Mouse (Mus musculus) left cerebral cortex, adult 18-20 months (tissue): ENCODE measurements around the gene Apip. TPM values are rescaled to one million over a fixed set of nuclear protein-coding genes. Genes with fewer than 3 reads are reported as not detected.

Source experiments
- DNase-seq, 2 experiments: peaks; one replicate each; pipeline ENCODE4 v3.0.0; 2021 to 2022; ENCODE audit warnings: low spot score in 2 of 2, mixed read lengths in 1 of 2
- long read RNA-seq, 2 experiments: library from polyadenylated mRNA; stranded (forward); transcript quantifications; one replicate each; pipeline ENCODE4 v2.0.0; 2021
- total RNA-seq, 2 experiments: library from RNA; stranded (reverse); gene quantifications; 2 replicates each; pipeline ENCODE4 v1.2.3; 2021

Apip gene
- total RNA-seq = 10 to 100 TPM; 19.1 to 19.5 TPM
- long read RNA-seq, experiment 1, transcript Apip-201 (7 exons, 919 nt) = major isoform, 7 of 25 reads
- long read RNA-seq, experiment 1, partial matches to known transcripts = 11 of 25 reads
- long read RNA-seq, experiment 1, other reads (novel, unspliced or antisense) = 4 of 25 reads
- long read RNA-seq, experiment 2, transcript Apip-201 (7 exons, 919 nt) = major isoform, 7 of 17 reads
- long read RNA-seq, experiment 2, partial matches to known transcripts = 4 of 17 reads
- long read RNA-seq, experiment 2, other reads (novel, unspliced or antisense) = 3 of 17 reads

DNA sequence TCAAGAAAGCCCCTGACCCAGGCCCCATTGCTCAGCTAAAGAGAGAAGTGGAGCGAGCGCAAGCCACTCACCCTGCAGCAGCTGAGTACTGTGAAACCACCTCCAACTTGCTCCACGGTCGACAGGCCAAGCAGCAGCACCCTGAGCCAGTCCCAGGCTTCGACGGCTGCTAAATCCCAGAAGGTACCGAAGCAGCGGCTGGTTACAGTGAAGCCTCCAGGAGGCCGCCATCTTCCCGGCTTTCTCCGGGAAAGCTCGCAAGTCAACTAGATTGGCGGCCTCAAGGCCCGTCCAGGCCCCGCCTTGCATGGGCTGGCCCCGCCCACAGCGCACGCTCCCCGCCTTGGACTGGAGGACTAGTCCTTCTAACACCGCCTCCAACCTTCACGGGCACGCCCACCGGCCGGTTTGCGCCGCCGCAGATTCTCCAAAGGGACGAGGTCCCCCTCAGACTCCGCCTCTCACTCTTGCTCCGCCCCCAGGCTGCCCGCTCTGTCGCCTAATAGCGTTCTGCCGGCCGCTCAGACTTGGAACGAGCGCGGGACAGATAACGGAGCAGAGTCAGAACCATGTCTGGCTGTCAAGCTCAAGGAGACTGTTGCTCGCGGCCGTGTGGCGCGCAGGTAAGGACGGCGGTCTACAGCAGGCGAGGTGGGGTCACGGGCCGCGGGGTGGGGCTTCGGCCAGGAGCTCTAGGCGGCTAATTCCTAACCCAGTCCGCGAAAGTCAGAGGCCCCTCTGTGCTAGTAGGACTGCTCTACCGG lies at the start of gene Apip, which contains the start of gene Pdhx:
Gene Apip, plus strand, starts transcription at position 457 of the 764 bp plus-strand sequence.
Gene Pdhx, minus strand, starts transcription at position 295 of the 764 bp plus-strand sequence.
- peak; percentile 100 for DNase-seq

GRCm38 (mm10) chr2:103037831-103038230 lies 35.6 kb upstream of the Apip start:
- no peak for DNase-seq

GRCm38 (mm10) chr2:103040896-103041295 lies 32.6 kb upstream of the Apip start:
- no peak for DNase-seq

DNA sequence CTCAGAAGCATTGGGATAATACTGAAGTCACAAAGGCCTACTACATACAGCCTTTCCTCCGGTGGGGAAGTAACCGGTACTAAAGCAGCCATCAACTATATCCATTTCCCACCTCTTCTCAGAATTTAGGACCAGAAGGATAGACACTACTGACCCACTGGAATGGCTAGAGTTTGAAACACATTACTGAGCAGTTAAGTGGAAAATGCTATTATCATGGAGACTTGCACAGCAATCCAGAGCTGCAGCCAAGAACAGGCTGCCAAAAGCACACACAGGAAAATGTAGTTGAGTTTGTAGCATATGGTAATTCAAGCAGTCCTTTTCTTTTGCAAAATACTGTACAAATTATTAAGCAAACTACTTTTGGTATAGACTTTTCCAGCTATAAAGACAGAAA lies 28.2 kb upstream of the Apip start:
- DNase-seq = no peak

DNA sequence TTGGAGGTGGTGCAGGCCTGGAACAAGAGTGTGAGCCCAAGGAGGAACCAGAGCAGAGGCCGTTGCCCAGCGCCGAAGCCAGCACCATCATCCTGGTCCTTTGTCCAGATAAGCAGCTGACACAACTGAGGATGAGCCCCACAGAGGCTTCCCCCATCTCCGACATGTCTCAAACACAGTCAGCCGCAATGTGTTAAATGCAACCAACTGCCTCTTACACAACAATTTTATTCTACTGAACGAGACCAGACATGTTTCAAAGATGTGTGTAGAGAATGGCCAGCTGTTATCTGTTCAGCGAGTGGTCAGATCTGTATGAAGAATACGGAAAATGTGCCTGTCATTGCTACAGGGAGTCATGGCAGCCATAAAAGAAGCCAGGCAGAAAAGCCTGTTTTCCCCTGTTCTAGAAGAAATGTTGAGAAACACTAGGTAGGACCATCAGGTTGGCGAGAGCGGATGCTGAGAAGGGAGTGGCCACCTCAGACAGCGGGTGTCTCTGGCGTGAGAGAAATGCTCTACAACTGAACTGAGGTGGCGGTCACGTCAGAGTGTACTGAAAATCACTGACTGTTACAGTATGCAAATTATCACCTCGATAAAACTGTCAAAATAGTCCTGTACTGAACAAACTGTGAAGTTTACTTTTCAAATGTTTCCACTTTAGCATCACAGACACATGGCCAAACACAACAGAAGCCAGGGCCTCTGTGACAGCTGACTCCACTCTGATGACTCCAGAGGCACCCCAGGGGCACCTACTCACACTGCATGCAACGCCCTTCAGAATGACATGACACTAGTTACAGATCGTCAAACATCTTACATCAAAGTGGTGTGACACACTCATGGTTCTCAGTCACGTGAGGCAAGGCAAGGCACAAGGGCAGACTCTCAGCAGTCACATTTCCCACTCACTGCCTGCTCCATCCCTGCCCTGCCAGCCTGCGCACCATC lies 21.3 kb upstream of the Apip start:
- DNase-seq = no peak

DNA sequence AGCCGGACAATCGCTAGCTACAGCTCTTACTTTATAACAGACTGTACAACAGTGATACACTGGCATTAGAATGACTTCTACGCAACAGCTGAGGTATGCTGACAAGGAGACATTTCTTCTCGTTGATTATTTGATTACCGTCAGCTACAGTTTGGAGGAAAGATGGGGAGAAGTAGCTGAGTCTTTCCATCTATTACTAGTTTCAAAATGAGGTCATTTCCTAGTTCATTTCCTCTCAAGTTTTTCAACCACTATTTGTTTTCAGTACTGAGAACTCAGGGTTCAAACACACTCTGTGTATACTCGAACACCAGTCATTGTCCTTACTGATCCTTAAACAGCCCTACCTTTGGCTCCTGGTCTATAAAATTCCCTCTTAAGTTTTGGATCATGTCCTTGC lies 17.7 kb upstream of the Apip start:
- DNase-seq = no peak

- no peak for DNase-seq
These were observed 15.2 kb upstream of the Apip start for GRCm38 (mm10) chr2:103058266-103058665.

DNA sequence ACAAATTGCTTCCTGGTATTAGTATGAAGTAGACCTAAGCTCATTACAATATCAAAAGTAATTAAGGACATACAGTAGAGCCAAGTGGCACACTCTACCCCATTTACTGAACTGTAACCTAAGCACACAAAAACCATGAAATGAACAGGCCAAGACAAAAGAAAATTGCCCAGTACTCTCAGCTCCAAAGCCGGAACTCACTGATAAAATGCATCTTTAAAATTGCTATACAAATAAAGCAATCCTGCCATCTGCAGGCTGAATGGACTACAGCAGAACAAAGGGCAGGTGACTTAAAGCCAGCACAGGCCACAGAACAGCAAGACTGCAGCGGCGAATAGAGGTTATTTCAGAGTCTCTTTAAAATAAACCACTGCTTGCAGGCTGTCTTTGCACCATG lies 10.6 kb upstream of the Apip start:
- DNase-seq = peak; percentile 14 to 25

DNA sequence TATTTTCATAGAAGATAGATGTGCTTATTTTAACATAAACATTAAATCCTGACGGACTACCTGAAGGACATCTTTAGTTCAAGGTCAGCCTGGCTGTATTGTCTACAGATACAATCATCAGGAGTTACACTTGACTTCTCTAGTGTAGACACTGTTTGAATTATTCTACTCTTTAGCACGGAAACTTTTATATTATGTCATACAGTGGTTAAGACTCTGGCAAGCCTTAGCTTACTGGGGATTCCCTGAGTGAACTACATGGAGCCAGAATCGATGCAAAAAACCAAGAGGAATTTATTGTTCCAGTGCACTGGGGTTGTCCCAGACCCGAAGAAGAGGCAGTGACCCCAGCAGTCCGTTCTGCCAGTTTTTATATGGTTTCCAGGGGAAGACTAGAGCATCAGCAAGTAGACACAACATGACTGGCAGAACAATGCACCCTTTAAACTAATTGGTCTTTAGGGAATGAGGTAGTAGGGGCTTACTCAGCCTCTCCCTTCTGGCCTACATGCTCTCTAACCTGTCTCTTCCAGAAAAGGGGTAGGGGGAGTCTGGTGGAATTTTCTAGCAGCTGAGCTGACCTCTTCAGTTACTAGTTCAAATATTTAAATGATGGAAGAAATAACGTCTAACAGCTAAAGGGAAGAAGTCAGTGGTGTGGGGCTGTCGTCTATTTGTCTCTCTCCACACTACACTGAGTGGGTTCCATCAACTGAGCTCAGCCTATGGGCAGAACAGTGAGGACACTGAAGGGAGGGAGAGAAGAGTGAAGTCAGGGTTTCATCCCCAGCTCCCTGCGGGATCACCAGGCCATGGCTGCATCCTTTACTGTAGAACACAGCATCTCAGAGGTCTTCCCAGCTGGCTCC lies 6.6 kb upstream of the Apip start:
- no peak for DNase-seq

GRCm38 (mm10) chr2:103067552-103068207 lies 5.8 kb upstream of the Apip start:
- no peak for DNase-seq

- no peak for DNase-seq
These were observed 4.9 kb upstream of the Apip start for GRCm38 (mm10) chr2:103068602-103069001.

DNA sequence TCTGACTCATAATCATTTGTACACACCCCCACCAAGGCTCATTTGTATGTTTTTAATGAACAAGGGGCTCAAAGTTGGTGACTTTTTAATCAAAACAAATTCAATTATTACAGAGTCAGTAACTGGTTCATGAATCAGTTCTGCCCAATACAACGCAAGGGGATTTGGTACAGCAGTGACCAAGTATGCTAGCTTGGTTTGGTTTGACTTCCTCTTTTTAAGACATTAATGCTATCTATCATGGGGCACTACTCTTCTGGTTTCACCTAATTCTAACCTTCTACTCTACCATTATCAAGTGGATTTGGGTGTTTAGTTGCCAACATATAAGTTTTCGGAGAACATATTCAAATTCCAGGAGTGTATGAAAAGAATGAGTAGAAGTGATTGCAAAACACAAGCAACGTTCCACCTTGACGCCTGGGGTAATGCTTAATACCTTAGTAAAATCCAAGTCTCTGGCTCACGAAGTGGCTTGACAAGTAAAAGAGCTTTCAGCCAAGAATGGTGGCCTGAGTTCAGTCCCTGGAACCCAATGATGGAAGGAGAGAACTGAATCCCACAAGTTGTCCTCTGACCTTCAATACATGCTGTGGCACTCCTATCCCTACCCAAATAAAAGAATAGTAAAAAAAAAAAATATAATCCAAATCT lies 3.6 kb upstream of the Apip start:
- no peak for DNase-seq

- DNase-seq = no peak
These were observed 2.9 kb upstream of the Apip start for GRCm38 (mm10) chr2:103070586-103070985.

DNA sequence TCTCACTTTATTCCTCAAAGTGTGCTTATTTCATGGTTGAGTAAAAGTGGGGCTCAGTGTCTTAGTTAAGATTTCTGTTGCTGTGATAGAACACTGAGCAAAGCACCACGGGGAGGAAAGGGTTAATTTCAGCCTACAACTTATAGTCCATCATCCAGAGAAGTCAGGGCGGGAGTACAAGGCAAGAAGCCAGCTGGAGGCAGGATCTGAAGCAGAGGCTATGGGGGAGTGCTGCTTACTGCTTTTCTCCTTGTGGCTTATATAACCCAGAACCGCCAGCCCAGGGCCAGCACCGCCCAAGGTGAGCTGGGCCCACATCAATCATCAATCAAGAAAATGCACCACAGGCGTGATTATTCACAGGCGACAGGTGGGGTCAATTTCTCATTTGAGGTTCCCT lies 7.6 kb downstream of the Apip start:
- DNase-seq = peak; percentile 14 to 42

DNA sequence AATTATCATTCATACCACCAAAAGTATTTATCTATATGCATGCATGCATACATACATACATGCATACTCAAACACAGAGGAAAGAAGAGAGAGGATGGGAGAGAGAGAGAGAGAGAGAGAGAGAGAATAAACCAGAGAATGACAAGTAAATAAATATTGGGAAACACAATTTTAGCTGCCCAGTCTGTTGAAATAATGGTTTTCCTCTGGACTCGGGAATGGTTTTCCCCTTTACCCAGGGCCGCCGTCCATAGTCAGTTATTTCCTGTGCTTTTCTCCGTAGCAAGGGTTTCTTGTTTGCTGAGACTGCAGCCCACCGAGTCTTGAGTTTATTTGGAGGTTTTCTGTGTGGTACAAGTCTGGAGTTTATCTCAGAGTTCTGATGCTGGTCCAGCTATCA lies 8.2 kb downstream of the Apip start:
- DNase-seq = no peak

GRCm38 (mm10) chr2:103082853-103083252 lies 9.4 kb downstream of the Apip start:
- no peak for DNase-seq

DNA sequence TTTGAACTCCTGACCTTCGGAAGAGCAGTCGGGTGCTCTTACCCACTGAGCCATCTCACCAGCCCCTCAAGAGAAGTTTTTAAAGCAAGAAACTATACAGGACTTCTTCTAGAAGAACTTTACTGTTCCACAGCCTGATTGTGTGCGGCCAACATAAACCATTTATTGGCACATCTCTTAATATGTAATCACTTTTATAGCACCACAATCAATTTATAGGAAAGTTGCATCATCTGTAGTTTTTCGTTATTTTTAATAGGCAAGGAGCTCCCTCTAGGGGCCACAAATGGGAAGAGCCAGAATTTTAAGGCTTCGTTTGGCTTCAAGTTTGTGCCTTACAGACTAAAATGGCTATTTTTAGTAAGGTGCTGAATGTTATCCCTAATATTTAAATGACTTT lies 11.0 kb downstream of the Apip start:
- DNase-seq = no peak

DNA sequence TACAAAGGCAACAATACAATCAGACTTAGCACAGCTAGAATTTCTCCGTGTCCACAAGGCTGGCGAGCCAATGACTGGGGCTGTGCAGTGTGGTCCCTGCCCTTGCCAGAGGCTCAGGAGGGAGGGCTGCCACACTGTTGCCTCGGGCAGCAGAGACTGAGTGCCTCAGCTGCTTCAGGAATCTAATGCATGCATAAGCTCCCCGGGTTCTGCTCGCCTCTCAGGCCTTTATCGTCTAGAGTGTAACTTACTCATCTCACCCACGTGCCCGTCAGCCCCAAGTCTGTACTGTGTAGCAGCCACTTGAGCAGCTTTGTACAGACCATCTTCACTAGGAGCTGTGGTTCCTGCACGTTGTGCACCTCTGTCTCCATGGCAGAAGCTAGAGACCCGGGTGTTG lies 12.2 kb downstream of the Apip start:
- DNase-seq = no peak

DNA sequence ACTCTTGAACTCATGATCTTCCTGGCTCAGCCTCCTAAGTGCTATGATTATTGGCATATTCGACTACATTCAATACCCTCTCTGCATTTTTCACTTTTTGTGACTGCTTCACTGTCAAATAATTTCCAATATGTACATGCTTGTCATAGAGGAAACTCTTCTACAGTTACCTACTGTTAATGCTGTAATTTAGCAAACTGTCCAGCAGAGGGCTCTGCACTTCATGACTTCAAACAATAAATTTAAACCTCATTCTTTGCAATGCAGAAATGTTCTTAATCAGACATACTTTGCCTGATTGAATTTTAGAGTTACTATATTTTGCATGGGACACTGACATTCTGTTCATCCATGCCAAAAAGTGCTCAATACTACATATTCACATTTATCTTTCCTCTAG lies 13.0 kb downstream of the Apip start:
- DNase-seq = peak in 1 of 2 experiments; percentile 55
